Mouse (Mus musculus): ENCODE measurements around the gene Bnc1.

Gene Bnc1

DNA sequence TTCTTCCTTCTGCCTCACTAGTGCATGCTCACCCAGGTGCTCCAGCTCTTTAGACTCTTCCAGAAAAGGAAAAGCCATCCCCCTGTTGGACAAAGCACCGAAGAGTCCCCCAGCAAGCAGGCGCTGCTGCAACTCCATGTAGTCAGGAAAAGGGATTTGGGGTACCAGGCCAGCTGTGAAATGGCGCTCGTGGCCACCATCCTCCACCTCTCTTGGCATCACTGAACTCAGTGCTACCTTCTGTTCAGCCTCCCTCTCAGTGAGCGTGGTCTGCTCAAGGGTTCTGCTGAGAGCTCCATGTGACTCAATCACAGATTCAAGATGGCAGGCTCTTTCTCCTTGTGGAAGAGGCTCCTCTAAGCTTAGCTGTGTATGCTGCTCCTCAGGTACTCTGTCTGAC, 18.8 kb downstream of the Bnc1 start:
- DNase-seq = no peak

DNA sequence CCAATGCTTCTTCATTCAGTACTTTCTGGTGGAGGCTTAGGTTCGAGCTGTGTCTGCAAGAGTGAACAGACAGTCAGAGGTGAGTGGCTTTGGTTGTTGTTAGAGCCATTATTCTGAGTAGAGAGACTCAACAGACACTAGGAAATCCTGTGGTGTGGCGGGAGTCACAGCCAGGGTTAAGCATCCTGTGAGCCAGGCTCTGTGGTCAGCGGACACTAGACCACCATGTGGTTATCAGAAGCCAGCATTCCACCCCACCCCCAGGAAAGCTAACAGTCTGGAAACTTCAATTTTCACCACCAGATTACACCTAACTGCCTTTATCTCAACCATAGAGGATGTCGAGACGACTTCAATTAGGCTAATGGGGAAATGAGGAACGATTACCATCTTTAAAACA, 23.1 kb downstream of the Bnc1 start:
- DNase-seq = no peak

DNA sequence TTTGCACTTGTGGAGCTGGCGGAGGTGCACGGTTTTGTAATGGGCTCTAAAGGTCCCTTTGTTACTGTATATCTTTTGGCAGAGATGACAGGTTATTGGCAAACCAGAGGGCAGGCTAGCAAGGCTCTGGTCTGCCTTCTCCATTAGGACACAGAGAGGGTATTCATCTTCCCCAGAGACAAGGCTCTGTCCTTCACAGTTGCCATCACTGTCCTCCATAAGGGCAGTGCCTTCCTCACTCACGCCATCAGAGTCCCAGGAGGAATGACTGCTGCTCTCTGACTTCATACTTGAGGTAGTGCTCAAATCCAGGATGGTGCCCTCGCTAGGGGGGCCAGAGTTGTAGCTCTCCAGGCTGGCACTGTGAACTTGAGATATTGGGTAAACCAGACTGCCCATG, 23.6 kb downstream of the Bnc1 start:
- no peak for DNase-seq

DNA sequence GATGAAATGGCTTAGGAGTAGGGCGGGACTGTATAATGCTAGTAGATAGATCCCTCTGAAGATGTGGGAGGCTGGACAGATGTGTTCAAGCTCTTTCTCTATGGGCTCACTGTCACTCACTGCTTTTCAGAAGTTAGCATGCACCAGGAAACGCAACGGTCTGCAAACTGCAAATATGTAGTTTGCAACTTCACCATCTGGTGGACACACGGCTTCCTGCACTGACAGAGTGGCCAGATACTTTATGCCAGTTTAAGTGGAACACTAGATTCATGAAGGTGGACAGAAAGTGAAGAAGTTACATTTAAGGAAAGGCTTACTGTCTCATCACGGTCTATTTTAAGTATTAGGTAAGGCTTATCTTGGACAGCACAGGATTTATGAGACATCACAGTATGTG, 25.9 kb downstream of the Bnc1 start:
- no peak for DNase-seq

DNA sequence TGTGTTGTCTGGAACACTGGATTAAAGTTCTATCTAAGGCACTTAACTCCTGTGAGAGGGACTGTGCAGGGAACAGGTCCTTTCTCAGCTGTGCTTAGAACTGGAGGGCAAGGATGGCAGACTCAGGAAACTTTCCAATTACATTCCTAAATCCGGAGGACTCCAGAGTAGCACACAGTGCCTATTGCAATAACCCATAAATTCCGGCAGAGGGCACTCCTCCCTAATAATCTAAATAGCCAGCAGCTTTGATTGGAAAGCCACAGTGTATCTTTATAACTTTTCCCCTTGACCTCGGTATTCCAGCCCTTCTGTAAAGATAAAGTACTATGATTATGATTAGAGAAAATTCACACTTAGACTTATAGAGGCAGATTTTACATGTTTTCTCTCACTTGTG, 32.4 kb downstream of the Bnc1 start:
- DNase-seq = peak; percentile 16

DNA sequence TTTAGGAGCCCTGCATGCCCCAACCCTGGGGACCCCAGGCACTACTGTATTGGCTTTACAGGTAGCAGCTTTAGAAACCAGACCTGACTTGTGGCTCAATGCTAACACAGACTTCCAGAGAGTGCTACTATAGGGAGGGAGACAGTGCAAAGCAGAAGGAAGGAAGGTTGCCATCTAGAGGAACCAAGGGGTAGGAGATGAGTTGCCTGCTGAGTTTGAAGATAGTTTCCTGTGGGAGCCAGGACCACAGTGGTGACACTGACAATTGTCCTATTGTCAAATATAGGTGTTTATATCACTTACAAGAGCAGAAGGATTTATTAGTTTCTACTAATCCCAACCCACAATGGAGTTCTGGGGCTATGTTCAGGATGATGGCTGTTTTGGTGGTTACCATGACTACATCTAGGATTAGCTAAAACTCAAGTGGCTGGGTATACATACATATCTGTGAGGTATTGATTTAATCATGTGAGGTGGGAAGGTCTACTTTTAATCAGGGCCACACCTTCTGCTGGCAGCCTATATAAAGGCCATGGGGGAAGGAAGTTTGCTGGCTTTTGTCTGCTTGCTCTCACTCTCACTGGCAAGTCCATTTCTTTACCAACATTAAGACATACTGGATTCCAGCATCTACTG, 37.8 kb downstream of the Bnc1 start:
- peak; percentile 13 for DNase-seq

DNA sequence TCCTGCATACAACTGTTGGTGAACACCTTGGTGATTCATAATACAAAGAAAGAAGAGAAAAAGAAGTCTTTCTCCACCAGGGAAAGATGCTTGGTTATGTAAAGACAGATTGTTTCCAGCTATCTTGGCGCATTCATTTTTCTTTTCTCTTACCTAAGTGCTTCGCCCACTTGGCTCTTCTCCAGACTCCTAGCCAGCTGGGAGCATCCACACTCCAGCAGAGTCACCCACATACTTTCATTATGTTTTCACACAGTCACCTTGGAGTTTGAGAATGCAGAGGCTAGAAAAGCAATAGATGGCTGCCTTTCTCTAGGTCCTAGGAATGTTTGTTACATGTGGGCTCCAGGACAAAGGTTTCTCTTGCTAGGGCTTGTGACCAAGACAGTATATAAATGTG, 41.6 kb downstream of the Bnc1 start:
- no peak for DNase-seq

DNA sequence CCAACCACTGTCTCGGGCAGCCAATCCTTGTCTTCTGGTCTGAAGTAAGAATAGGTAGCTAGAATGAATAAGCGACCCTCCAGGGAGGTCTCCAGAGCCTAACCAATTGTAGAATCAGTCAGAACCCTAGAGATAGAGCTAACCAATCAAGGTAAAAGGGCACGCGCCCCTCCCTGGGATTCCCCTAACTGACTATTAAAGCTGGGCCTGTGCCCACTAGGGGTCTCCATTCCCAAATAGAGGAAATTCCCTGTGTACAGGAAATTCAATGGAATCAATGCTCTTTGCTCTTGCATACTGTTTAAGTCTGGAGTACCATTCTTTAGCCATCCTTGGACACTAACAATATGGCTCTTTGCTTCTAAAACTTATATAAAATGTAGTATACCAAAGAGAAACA, 46.7 kb downstream of the Bnc1 start:
- DNase-seq = no peak

DNA sequence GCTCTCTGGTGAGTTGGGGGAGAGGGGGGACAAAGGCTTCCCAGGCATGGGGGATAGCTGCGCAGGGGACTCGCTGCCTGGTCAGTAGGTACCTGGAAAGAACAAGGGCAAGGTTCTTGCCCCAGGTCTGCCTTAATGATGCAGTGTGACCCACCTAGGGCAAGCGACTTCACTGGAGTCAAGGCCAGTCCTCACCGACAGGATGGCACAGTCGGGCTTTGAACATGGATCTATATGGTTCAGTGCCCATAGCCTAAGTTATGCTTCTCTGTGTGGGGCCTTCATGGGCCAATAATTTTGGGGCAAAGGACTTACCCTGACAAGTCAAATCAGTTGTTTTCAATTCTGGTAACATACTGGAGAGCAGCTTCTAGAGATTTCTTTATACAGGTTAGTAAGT, 57.3 kb downstream of the Bnc1 start:
- no peak for DNase-seq

DNA sequence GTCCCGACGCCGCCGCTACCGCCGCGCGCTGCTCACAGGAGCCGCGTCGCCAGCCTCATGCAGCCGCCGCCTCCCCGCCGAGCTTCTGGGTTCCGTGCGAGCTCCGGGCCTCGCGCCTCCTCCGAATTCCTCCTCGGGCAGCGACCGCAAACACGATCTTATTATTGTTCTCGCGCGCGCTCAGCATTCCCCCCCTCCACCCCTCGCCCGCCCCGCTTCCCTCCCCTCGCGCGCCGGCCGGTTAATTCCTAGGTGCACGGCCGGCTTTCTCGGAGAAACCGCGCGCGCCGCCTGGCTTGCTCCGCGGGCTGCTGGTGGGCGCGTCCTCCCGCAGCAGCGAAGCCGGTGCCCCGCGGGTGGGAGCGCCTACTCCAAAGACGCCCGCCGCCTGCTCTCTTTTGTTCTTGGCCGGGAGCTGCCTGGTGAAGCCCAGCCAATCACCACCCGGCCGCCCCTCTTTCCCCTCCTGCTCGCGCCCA, 57.8 kb downstream of the Bnc1 start, which contains the start of gene Hdgfl3:
Gene Hdgfl3 (minus strand): TSS at position 207 of the 479 bp plus-strand sequence.
- peak; percentile 76 for DNase-seq

DNA sequence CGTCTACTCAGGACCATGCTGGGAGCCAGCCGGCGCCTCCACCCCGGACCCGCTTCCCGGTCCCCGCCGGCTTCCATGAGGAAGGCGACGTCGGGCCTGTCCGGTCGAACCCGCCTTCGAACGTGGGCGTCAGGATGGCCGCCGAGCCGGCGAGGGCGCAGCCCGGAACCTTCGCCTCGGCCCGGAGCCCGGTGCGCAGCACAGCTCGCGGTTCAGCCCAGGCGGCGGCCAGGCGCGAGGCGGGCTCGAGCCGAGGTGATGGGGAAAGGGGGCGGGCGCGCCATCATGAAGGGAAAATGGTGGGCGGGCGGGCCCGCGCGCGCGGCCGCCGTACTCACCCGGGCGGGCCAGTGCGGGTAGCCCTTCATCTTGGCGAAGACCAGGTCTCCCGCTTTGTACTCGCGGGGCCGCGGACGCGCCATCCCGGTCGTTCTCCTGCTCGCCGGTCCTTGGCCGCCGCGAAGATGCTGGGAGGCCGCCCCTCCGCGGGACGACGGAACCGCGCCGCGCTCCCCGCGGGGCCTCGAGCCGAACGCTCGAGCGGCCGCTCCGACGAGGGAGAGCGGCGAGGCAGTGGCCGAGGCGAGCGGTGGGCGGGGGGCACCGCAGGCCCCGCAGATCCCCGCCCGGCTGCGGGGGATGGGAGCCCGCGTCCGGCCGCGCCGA, 58.4 kb downstream of the Bnc1 start:
- DNase-seq = peak; percentile 62

DNA sequence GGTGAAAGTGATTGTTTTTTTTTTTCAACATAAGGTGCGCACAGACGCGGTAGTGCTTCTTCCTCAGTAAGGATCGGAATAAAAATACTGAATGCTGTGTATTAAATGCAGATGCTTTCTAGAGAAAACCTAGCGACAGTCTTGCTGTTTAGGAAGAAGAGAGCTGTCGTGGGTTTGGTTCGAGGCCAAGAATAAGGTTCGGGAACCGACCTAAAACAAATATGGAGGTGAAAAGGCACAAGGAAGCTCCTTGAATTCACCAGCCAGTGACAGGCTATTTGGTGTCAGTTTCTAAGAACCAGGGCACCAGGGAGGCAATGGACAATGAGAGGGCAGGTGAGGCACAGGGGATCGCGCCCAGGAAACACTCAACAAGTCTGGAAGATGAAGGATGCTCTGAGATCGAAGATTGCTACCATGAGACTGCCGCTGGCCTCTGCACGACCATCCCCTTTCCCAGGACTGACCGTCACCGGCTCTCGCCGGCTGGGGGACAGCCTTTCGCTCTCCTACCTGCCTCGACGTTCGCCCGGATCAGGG, 59.0 kb downstream of the Bnc1 start:
- no peak for DNase-seq

DNA sequence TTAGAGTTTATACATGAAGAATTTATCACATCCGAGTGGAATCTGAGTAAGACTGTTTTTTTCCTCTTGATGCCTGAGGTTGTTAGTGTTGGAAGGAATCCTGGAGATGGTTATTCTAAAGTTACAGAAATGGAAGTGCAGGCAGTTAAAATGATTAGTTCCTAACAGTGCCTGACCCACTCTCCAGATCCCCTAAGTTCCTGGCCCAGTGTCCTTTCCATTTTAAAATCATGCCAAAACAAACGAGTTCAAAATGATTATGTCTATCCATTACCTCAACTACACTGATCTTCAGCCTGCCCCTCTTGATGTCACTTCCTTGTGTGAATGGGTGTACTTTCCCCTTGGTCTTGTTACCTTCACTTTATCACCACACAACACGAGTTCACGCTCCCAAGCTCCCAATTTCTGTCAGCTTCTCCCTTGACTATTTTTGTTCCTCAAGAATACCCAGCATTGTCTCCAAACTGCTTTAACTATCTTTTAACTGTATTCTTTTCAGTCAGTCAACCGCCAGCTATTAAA, 59.5 kb downstream of the Bnc1 start:
- DNase-seq = no peak

DNA sequence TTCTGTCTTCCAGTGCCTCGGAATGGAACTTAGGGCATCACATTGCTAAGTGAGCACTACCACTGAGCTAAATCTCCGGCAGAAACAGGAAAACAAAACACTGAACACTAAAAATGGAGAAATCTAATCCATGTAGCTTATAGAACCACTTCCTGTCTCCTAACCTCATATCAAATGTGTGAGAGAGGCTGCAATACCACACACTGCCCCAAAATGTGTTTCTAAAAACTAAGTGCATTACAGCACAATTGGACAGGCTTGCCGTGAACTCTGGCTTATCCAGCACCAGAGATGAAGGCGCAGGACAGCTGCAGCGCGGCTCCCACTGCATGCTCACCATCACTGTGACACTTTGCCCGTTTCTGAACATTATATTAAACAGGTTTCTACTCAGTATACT, 63.1 kb downstream of the Bnc1 start:
- no peak for DNase-seq

DNA sequence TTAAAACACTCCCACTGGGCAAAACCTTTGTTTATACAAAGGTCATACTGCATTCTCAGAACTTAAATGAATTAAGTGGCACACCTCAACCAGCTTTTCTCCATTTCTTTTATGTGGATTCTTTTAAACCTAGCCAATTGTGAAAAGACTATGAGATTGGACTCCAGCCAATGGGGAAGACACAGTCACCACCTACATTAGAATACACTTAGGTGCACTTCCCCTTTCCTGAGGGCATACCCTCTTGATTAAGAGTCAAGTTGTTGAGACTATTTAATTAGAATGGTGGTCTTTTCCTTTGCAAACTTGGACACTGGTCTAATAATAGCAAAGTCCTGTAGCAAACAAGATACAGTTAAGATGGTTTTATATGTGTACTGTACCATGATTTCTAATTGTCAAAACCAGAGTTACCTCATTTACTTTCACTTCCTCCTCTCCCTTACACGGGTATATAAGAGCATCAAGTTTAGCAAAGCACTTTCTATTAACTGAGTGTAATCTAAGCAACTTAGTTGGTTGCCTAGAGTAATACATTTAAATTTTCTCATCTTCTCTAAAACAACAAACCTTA, 70.6 kb downstream of the Bnc1 start:
- DNase-seq = no peak

DNA sequence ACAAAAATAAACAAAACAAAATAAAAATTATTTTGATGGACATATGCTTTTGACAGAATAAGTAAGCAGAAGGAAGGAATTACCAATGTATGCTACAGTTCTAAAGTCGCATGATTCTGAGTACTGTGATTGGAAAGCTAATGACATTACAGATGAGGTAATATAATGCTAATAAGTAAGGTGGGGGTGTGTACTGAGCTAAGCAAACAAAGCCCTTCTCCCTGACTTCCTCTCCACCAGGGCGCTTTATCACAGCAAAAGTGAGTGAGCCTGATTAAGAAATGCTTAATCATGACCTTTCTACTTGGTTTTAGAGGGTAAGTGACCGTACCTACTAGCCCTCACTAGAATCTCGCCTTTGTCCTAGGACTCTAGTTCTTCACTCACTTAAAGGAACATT, 71.8 kb downstream of the Bnc1 start:
- DNase-seq = no peak

DNA sequence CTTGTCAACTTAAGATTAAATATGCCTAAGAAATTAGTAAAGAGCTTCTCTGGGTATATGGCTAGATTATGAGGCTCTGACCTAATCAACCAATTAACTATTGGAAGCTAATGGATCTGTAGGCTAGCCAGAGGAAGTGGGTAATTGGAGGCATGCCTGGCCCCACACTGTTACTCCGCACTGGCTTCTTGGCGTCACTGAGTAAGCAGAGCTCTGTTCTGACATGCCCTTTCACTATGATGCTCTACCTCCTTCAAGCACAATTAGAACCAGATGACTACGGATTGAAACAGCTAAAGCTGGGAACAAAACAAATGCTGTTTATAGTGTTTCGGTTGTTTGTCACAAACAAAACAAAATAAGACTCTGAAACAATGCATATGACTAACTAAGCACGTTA, 73.8 kb downstream of the Bnc1 start:
- DNase-seq = no peak
